Mouse (Mus musculus) MEL (cell line): ENCODE data around the gene Eif4e1b.

Experiments
- CTCF ChIP-seq, 3 experiments: IDR thresholded peaks in 2 of 3; conservative IDR thresholded peaks in 1 of 3; 2 replicates each; pipeline ENCODE4 v1.5.1; 2011 to 2012; ENCODE audit warnings: low read length in 3 of 3, low read depth in 2 of 3, mild to moderate bottlenecking in 2 of 3, improper control_type of control experiment in 1 of 3, inconsistent platforms in 1 of 3, mixed read lengths in 1 of 3, moderate library complexity in 1 of 3; ENCODE audit not compliant: control insufficient read depth in 1 of 3, insufficient read depth in 1 of 3, poor library complexity in 1 of 3, severe bottlenecking in 1 of 3
- GATA1 ChIP-seq: IDR thresholded peaks from 2 replicates; pipeline ENCODE4 v1.6.1; 2011; ENCODE audit warnings: low read depth, low read length, improper control_type of control experiment
- HCFC1 ChIP-seq: IDR thresholded peaks from 2 replicates; pipeline ENCODE4 v1.6.1; 2012; ENCODE audit warnings: low read depth, mild to moderate bottlenecking, inconsistent platforms, low read length, improper control_type of control experiment, moderate library complexity
- KAT2A ChIP-seq: conservative IDR thresholded peaks from 2 replicates; pipeline ENCODE4 v1.6.1; 2012; ENCODE audit warnings: low read depth, low read length, improper control_type of control experiment, inconsistent platforms
- MAFK ChIP-seq: IDR thresholded peaks from 2 replicates; pipeline ENCODE4 v1.6.1; 2011; ENCODE audit warnings: low read depth, mild to moderate bottlenecking, low read length, improper control_type of control experiment, borderline replicate concordance
- MAX ChIP-seq: IDR thresholded peaks from 2 replicates; pipeline ENCODE4 v1.6.1; 2011; ENCODE audit warnings: low read length, improper control_type of control experiment
- MAZ ChIP-seq: IDR thresholded peaks from 2 replicates; pipeline ENCODE4 v1.6.1; 2012; ENCODE audit warnings: low read depth, mild to moderate bottlenecking, inconsistent platforms, low read length, improper control_type of control experiment
- POLR2A ChIP-seq, 2 experiments: IDR thresholded peaks; 2 replicates each; pipeline ENCODE4 v1.6.1; 2011 to 2012; ENCODE audit warnings: low read length in 2 of 2, mild to moderate bottlenecking in 2 of 2, control low read depth in 1 of 2, improper control_type of control experiment in 1 of 2, low read depth in 1 of 2, moderate library complexity in 1 of 2; ENCODE audit not compliant: control insufficient read depth in 1 of 2, insufficient read depth in 1 of 2, poor library complexity in 1 of 2
- POLR2AphosphoS5 ChIP-seq: IDR thresholded peaks from 2 replicates; pipeline ENCODE4 v1.6.1; 2012; ENCODE audit warnings: low read depth, borderline replicate concordance, mild to moderate bottlenecking, inconsistent platforms, low read length, moderate library complexity, mixed read lengths
- TAL1 ChIP-seq: IDR thresholded peaks from 2 replicates; pipeline ENCODE4 v1.6.1; 2012; ENCODE audit warnings: mild to moderate bottlenecking, inconsistent platforms, low read length, moderate library complexity, mixed read lengths

DNA sequence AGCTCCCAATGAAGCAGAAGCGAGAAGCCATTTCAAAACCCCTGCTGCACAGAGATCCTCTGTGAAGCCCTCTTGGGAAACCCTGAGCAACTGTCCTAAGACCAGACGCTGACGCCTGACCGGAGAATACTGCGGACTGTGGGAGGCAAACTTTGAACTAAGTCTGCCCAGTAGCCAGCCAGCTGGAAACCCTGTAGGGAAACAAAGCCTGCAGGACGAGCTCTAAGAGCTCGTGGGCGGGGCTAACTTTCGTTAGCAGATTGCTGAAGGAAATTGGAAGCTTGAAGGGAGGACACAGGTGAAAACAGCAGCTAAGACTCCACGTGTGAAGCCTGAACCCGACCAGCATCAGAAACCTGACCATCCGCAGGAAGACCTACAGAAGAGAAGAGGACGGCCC lies 45.7 kb downstream of the Eif4e1b start:
- no peak for TF ChIP-seq HCFC1
- no peak for TF ChIP-seq GATA1
- TF ChIP-seq MAFK: no peak
- no peak for TF ChIP-seq CTCF (IDR thresholded peaks at IDR 0.05 in 2 of 3, conservative IDR thresholded peaks at IDR 0.05 in 1 of 3; ENCODE audit: control insufficient read depth in 1 of 3, insufficient read depth in 1 of 3, low read depth in 2 of 3, low read length in 3 of 3, poor library complexity in 1 of 3, severe bottlenecking in 1 of 3)
- no peak for TF ChIP-seq KAT2A
- no peak for TF ChIP-seq POLR2A (IDR thresholded peaks at IDR 0.05; ENCODE audit: control insufficient read depth in 1 of 2, insufficient read depth in 1 of 2, low read depth in 1 of 2, low read length in 2 of 2, poor library complexity in 1 of 2)
- TF ChIP-seq MAX: no peak
- TF ChIP-seq POLR2AphosphoS5: no peak
- TF ChIP-seq TAL1: no peak
- TF ChIP-seq MAZ: no peak
